Mouse (Mus musculus): Measurements from ENCODE around the gene Arhgap45. TPM values are rescaled to one million over a fixed set of nuclear protein-coding genes. Genes with fewer than 3 reads are reported as not detected.
A peak's percentile ranks its signal among the peaks of the same experiment; 100 is the strongest.

Arhgap45 gene
- total and polyA plus RNA-seq, 3 experiments = 3.5 to 16.6 (median 5.1) TPM

GRCm38 (mm10) chr10:80019471-80020131 is 3.1 kb downstream of the Arhgap45 start:
- Histone ChIP-seq H3K36me3 (ENCODE audit: control insufficient read depth, insufficient read depth, low read length) (no peaks in the 10 kb centered on the region), H3K27ac (peak overlapping the region; percentile 71), H3K9ac (ENCODE audit: low read depth, low read length) (peak overlapping the region; percentile 15; the same call in 1 of the 2 replicates), H3K4me3 (no peak overlapping the region; the same call in 1 of the 2 replicates), H3K4me1 (ENCODE audit: control insufficient read depth, insufficient read depth, low read length) (peaks cover 1% of the 10 kb centered on the region; the same call in 1 of the 2 replicates), H3K79me2 (replicated peaks; ENCODE audit: control insufficient read depth, insufficient read depth, low read length) (no peaks in the 10 kb centered on the region), H3K27me3 (ENCODE audit: control insufficient read depth, insufficient read depth, low read length) (no peaks in the 10 kb centered on the region)
- intact Hi-C loops (cut with DNase I) = loop anchor here (2.0 kb wide), 1 partner anchor 17 kb away; no protein-coding TSS in a partner anchor
- 47% methylated on average over 20 of the region's 20 CpGs for WGBS
- DNase-seq = peak; percentile 50 to 59
- TF ChIP-seq CTCF (IDR thresholded peaks at IDR 0.05) (peak; percentile 37), POLR2A (IDR thresholded peaks at IDR 0.05; ENCODE audit: insufficient read depth, low read depth, low read length) (no peak)

GRCm38 (mm10) chr10:80020191-80020590 is 3.7 kb downstream of the Arhgap45 start:
- no peaks in the 10 kb centered on the region for H3K79me2 ChIP-seq (replicated peaks; ENCODE audit: control insufficient read depth, insufficient read depth, low read length)
- no peak for DNase-seq
- TF ChIP-seq POLR2A (IDR thresholded peaks at IDR 0.05; ENCODE audit: insufficient read depth, low read depth, low read length) (no peak), EP300 (IDR thresholded peaks at IDR 0.05; ENCODE audit: insufficient read depth, low read depth, low read length) (no peak), CTCF (IDR thresholded peaks at IDR 0.05) (no peak)
- peaks cover 1% of the 10 kb centered on the region; the same call in 1 of the 2 replicates for H3K4me1 ChIP-seq (ENCODE audit: control insufficient read depth, insufficient read depth, low read length)
- peak overlapping the region; percentile 71; the same call in 1 of the 2 replicates for H3K27ac ChIP-seq
- no peaks in the 10 kb centered on the region for H3K36me3 ChIP-seq (ENCODE audit: control insufficient read depth, insufficient read depth, low read length)
- intact Hi-C loops (cut with DNase I) = no loop called here
- H3K27me3 ChIP-seq (ENCODE audit: control insufficient read depth, insufficient read depth, low read length) = no peaks in the 10 kb centered on the region
- no peak overlapping the region; the same call in 1 of the 2 replicates for H3K4me3 ChIP-seq
- WGBS = 67% methylated on average over 11 of the region's 11 CpGs
- H3K9ac ChIP-seq (ENCODE audit: low read depth, low read length) = no peak overlapping the region

DNA sequence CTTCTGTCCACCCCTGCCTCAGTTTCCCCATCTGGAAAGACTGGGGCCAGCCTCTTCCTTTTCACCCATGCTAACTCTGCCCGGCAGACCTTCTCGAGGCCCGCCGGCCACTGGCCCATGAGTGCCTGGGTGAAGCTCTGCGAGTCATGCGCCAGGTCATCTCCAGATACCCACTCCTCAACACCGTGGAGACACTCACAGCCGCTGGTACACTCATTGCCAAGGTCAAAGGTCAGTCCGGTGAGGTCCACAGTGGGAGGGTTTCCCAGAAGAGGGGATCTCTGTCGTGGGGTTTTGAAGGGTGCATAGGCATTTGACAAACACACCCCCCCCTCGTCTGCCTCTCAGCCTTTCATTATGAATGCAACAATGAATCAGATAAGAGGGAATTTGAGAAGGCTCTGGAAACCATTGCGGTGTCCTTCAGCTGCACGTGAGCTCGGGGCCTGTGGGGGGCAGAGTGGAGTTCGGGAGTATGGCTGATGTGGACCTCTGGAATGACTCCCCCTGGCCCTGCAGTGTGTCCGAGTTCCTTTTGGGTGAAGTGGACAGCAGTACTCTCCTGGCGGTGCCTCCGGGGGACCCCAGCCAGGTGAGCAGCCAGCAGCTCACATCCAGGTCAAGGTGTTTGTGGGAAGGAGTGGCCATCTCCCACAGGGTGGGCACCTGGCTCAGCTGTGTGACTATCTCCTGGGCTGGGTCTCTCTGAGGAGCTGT is 4.3 kb downstream of the Arhgap45 start:
- H3K4me1 ChIP-seq (ENCODE audit: control insufficient read depth, insufficient read depth, low read length) = peaks cover 1% of the 10 kb centered on the region; the same call in 1 of the 2 replicates
- H3K27me3 ChIP-seq (ENCODE audit: control insufficient read depth, insufficient read depth, low read length) = no peaks in the 10 kb centered on the region
- WGBS = 87% methylated on average over 18 of the region's 18 CpGs
- TF ChIP-seq CTCF (IDR thresholded peaks at IDR 0.05) = no peak
- no peak for TF ChIP-seq POLR2A (IDR thresholded peaks at IDR 0.05; ENCODE audit: insufficient read depth, low read depth, low read length)
- no peak for TF ChIP-seq EP300 (IDR thresholded peaks at IDR 0.05; ENCODE audit: insufficient read depth, low read depth, low read length)
- H3K4me3 ChIP-seq = no peak overlapping the region
- intact Hi-C loops (cut with DNase I) = no loop called here
- H3K36me3 ChIP-seq (ENCODE audit: control insufficient read depth, insufficient read depth, low read length) = no peaks in the 10 kb centered on the region
- no peak overlapping the region for H3K27ac ChIP-seq
- no peak overlapping the region for H3K9ac ChIP-seq (ENCODE audit: low read depth, low read length)
- DNase-seq = no peak
- no peaks in the 10 kb centered on the region for H3K79me2 ChIP-seq (replicated peaks; ENCODE audit: control insufficient read depth, insufficient read depth, low read length)

DNA sequence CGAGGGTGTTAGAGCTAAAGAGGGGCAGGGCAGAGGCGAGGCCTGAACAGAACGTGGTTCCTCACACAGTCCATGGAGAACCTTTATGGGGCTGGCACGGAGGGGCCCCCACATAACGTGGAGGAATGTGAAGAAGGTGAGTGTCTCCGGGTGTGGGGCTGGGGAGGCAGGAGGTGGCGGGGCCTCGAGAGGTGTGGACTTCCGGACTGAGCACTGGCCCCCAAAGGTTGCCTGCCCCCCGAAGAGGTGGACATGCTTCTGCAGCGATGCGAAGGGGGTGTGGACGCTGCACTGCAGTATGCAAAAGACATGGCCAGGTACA is 4.8 kb downstream of the Arhgap45 start:
- intact Hi-C loops (cut with DNase I) = no loop called here
- Histone ChIP-seq H3K4me1 (ENCODE audit: control insufficient read depth, insufficient read depth, low read length) (peaks cover 1% of the 10 kb centered on the region; the same call in 1 of the 2 replicates), H3K79me2 (replicated peaks; ENCODE audit: control insufficient read depth, insufficient read depth, low read length) (no peaks in the 10 kb centered on the region), H3K36me3 (ENCODE audit: control insufficient read depth, insufficient read depth, low read length) (no peaks in the 10 kb centered on the region), H3K27ac (no peak overlapping the region), H3K27me3 (ENCODE audit: control insufficient read depth, insufficient read depth, low read length) (no peaks in the 10 kb centered on the region), H3K4me3 (no peak overlapping the region), H3K9ac (ENCODE audit: low read depth, low read length) (no peak overlapping the region)
- no peak for DNase-seq
- WGBS = 92% methylated on average over 13 of the region's 13 CpGs
- TF ChIP-seq EP300 (IDR thresholded peaks at IDR 0.05; ENCODE audit: insufficient read depth, low read depth, low read length) = no peak
- TF ChIP-seq POLR2A (IDR thresholded peaks at IDR 0.05; ENCODE audit: insufficient read depth, low read depth, low read length) = no peak
- TF ChIP-seq CTCF (IDR thresholded peaks at IDR 0.05) = no peak

DNA sequence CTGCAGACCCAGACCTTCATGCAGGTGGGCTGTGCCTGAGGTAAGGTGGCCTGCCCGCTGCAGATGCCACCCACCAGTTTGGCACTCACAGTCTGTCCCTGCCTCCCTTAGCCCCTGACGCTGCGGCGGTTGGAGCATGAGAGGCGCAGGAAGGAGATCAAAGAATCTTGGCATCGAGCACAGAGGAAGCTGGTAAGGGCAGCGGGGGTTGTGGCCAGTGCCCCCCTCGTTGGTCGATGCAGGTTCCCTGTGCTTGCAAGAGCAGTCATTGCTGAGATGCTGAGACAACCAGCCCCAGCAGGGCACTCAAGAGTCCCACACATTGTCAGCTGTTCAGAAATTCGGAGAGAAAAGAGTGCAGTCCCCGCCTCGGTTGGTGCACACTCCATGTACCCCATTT is 5.7 kb downstream of the Arhgap45 start:
- H3K4me1 ChIP-seq (ENCODE audit: control insufficient read depth, insufficient read depth, low read length) = peaks cover 1% of the 10 kb centered on the region; the same call in 1 of the 2 replicates
- TF ChIP-seq EP300 (IDR thresholded peaks at IDR 0.05; ENCODE audit: insufficient read depth, low read depth, low read length) (no peak), CTCF (IDR thresholded peaks at IDR 0.05) (no peak), POLR2A (IDR thresholded peaks at IDR 0.05; ENCODE audit: insufficient read depth, low read depth, low read length) (no peak)
- no peak overlapping the region for H3K9ac ChIP-seq (ENCODE audit: low read depth, low read length)

GRCm38 (mm10) chr10:80022806-80023205 is 6.4 kb downstream of the Arhgap45 start:
- no peak for DNase-seq
- TF ChIP-seq CTCF (IDR thresholded peaks at IDR 0.05) (no peak), EP300 (IDR thresholded peaks at IDR 0.05; ENCODE audit: insufficient read depth, low read depth, low read length) (no peak), POLR2A (IDR thresholded peaks at IDR 0.05; ENCODE audit: insufficient read depth, low read depth, low read length) (no peak)
- Histone ChIP-seq H3K9ac (ENCODE audit: low read depth, low read length) (no peak overlapping the region), H3K36me3 (ENCODE audit: control insufficient read depth, insufficient read depth, low read length) (no peaks in the 10 kb centered on the region), H3K4me1 (ENCODE audit: control insufficient read depth, insufficient read depth, low read length) (peaks cover 1% of the 10 kb centered on the region; the same call in 1 of the 2 replicates), H3K79me2 (replicated peaks; ENCODE audit: control insufficient read depth, insufficient read depth, low read length) (no peaks in the 10 kb centered on the region), H3K27me3 (ENCODE audit: control insufficient read depth, insufficient read depth, low read length) (no peaks in the 10 kb centered on the region), H3K27ac (no peak overlapping the region), H3K4me3 (no peak overlapping the region)
- intact Hi-C loops (cut with DNase I) = no loop called here
- 91% methylated on average over 8 of the region's 8 CpGs for WGBS

More for the DNA sequence above, 5.7 kb downstream of the Arhgap45 start:
- intact Hi-C loops (cut with DNase I) = no loop called here
- no peak overlapping the region for H3K4me3 ChIP-seq
- H3K79me2 ChIP-seq (replicated peaks; ENCODE audit: control insufficient read depth, insufficient read depth, low read length) = no peaks in the 10 kb centered on the region
- WGBS = 83% methylated on average over 12 of the region's 12 CpGs
- H3K27me3 ChIP-seq (ENCODE audit: control insufficient read depth, insufficient read depth, low read length) = no peaks in the 10 kb centered on the region
- DNase-seq = no peak
- no peaks in the 10 kb centered on the region for H3K36me3 ChIP-seq (ENCODE audit: control insufficient read depth, insufficient read depth, low read length)
- H3K27ac ChIP-seq = no peak overlapping the region

All from heart, adult 2 months (tissue).